Mouse (Mus musculus) neural tube, embryonic 12.5 days (tissue): Measurements from ENCODE around the gene Pikfyve. TPM values are rescaled to one million over a fixed set of nuclear protein-coding genes. Genes with fewer than 3 reads are reported as not detected.

Source experiments
- polyA plus RNA-seq: library from polyadenylated mRNA; unstranded; fragments of >200 nt; fragmentation: Nextera tagmentation; extraction: Ambion mirVana; gene quantifications from 2 replicates; pipeline ENCODE4 v1.2.1, GENCODE M21; 2016

Gene Pikfyve
- polyA plus RNA-seq, 1 experiment from 2014 or later: 16.5 TPM

Other genes starting within 250 kb of the Pikfyve start
- gene Plekhm3, start 229.9 kb upstream of the Pikfyve start, polyA plus RNA-seq: 12.9 and 13.2 TPM in 2 replicates
- gene Akr1cl, start 153.9 kb upstream of the Pikfyve start, polyA plus RNA-seq: 0.15 TPM in 1 of 2 replicates, not detected in the other
- gene Cryge, start 135.5 kb upstream of the Pikfyve start, polyA plus RNA-seq: not detected in 2 replicates
- not detected in 2 replicates for gene Crygd, start 123.2 kb upstream of the Pikfyve start, polyA plus RNA-seq
- gene Crygc, start 113.0 kb upstream of the Pikfyve start, polyA plus RNA-seq: not detected in 2 replicates
- gene Crygb, start 104.4 kb upstream of the Pikfyve start, polyA plus RNA-seq: 0.46 TPM in 1 of 2 replicates, not detected in the other
- gene Cryga, start 83.3 kb upstream of the Pikfyve start, polyA plus RNA-seq: not detected in 2 replicates
- not detected in 2 replicates for gene Gm28845, start 67.1 kb upstream of the Pikfyve start, polyA plus RNA-seq
- 0.19 TPM in 1 of 2 replicates, not detected in the other for gene D630023F18Rik, start 63.5 kb upstream of the Pikfyve start, polyA plus RNA-seq
- gene Idh1, start 183 bp upstream of the Pikfyve start, polyA plus RNA-seq: 399 and 409 TPM in 2 replicates
- gene Pth2r, start 95.4 kb downstream of the Pikfyve start, polyA plus RNA-seq: 4.2 and 4.7 TPM in 2 replicates